Mouse (Mus musculus): Measurements from ENCODE around the gene Rnf7. TPM values are rescaled to one million over a fixed set of nuclear protein-coding genes. Genes with fewer than 3 reads are reported as not detected.

Rnf7 gene
- polyA plus RNA-seq, 1 experiment from 2014 or later: 265 TPM

DNA sequence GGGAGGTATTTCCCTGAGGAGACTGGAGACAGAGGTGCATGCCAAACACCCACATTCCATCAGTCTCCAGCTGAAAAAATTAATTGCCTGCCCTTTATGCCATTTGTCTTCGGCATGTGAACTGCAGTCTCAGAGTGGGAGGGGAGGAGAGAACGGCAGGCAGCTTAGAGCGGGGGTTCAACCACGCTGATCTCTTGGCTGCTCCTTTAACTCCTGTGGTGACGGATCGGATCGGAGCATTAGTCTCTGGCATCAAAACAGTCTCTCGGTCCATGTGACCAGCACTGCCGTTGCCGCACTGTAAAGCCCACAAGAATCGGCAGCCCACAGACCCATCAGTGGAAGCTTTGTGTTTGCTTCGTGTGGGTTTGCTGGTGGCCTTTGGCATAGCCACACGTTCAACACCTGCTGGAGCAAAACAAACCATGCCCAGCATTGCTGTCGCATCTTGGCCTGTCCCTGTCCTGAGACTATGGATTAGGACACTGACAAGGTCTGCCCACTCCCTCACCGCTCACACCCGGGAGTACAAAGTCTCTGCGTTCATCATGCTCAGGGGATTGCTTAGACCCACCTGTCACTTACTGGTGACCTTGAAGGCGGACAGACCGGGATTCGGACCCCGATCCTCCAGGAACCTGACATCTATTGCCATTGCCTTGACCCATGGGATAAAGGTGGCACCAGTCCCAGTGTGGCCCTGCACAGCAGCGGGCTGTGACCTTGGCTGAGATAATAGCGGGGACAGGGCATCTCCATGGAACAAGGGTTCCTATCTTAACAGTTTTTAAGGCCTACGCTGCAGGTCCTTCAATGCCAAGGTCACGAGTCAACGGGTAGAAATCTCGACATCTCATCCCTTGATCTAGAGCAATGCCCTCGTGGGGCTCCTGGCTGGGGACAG is 41.3 kb downstream of the Rnf7 start:
- H3K27me3 ChIP-seq (ENCODE audit: control insufficient read depth, insufficient read depth, low read length): no peaks in the 10 kb centered on the region
- H3K4me3 ChIP-seq (ENCODE audit: low read length): peak overlapping the region; percentile 48
- H3K4me1 ChIP-seq (ENCODE audit: control insufficient read depth, insufficient read depth, low read length): peaks cover 27% of the 10 kb centered on the region; the same call in 1 of the 2 replicates
- WGBS: 15% methylated on average over 28 of the region's 28 CpGs
- H3K9ac ChIP-seq (ENCODE audit: low read depth, low read length): peak overlapping the region; percentile 62
- H3K27ac ChIP-seq (ENCODE audit: low read depth, low read length): peak overlapping the region; percentile 66; the same call in 1 of the 2 replicates
- ATAC-seq (ENCODE audit: low FRiP score, low TSS enrichment): peak; percentile 17; the same call in 1 of the 2 replicates
- H3K9me3 ChIP-seq (ENCODE audit: control insufficient read depth, low read length): no peaks in the 10 kb centered on the region
- no peaks in the 10 kb centered on the region for H3K36me3 ChIP-seq (ENCODE audit: control insufficient read depth, insufficient read depth, low read length)
- H3K4me2 ChIP-seq (replicated peaks; ENCODE audit: low read depth, low read length): peak overlapping the region; percentile 78

DNA sequence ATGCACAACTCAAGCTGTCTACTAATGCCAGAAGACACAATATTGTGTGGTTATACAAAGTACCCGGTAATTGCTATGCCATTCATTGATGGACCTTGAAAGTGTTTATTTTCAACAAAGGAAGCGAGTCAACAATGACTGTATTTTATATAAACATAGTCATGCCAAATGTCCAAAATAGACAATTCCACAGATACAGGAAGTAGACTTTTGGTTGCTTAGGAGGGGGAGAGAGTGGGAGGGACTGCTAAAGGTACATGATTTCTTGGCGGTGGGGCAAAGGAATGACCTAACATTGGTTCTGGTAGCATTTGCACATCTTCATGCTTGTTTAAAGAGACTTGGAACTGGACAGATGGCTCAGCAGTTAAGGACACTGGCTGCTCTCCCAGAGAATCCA is 45.9 kb downstream of the Rnf7 start:
- H3K27ac ChIP-seq (ENCODE audit: low read depth, low read length): no peak overlapping the region
- WGBS: 91% methylated on average over 3 of the region's 3 CpGs
- H3K4me1 ChIP-seq (ENCODE audit: control insufficient read depth, insufficient read depth, low read length): peaks cover 18% of the 10 kb centered on the region; the same call in 1 of the 2 replicates
- no peak overlapping the region for H3K4me2 ChIP-seq (replicated peaks; ENCODE audit: low read depth, low read length)
- H3K9me3 ChIP-seq (ENCODE audit: control insufficient read depth, low read length): no peaks in the 10 kb centered on the region
- H3K36me3 ChIP-seq (ENCODE audit: control insufficient read depth, insufficient read depth, low read length): no peaks in the 10 kb centered on the region
- no peak overlapping the region for H3K9ac ChIP-seq (ENCODE audit: low read depth, low read length)
- H3K4me3 ChIP-seq (ENCODE audit: low read length): no peak overlapping the region
- no peak for ATAC-seq (ENCODE audit: low FRiP score, low TSS enrichment)
- no peaks in the 10 kb centered on the region for H3K27me3 ChIP-seq (ENCODE audit: control insufficient read depth, insufficient read depth, low read length)

DNA sequence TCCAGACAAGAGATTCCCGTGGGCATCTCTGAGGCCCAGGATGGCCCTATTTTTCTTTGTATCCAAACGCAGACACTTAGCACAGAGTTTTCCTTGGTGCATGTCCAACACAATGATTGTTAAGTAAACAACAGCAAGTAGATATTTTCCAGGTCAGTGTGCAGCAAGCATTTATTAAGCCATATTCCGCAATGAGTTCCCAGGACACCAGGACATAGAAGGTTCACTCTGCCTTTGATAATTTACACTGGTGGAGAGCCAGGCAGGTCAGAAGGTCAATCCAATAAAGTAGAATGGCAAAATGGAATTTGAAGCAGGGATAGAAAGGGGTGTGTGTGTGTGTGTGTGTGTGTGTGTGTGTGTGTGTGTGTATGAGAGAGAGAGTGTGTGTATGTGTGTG is 47.4 kb downstream of the Rnf7 start:
- ATAC-seq (ENCODE audit: low FRiP score, low TSS enrichment): no peak
- Histone ChIP-seq H3K4me2 (replicated peaks; ENCODE audit: low read depth, low read length) (no peak overlapping the region), H3K9me3 (ENCODE audit: control insufficient read depth, low read length) (no peaks in the 10 kb centered on the region), H3K4me1 (ENCODE audit: control insufficient read depth, insufficient read depth, low read length) (0 out of 2 replicates have a peak, but pooled peaks cover 6% of the 10 kb centered on the region), H3K36me3 (ENCODE audit: control insufficient read depth, insufficient read depth, low read length) (no peaks in the 10 kb centered on the region), H3K9ac (ENCODE audit: low read depth, low read length) (no peak overlapping the region), H3K27me3 (ENCODE audit: control insufficient read depth, insufficient read depth, low read length) (no peaks in the 10 kb centered on the region), H3K4me3 (ENCODE audit: low read length) (no peak overlapping the region), H3K27ac (ENCODE audit: low read depth, low read length) (no peak overlapping the region)
- WGBS: 56% methylated on average over 3 of the region's 3 CpGs

DNA sequence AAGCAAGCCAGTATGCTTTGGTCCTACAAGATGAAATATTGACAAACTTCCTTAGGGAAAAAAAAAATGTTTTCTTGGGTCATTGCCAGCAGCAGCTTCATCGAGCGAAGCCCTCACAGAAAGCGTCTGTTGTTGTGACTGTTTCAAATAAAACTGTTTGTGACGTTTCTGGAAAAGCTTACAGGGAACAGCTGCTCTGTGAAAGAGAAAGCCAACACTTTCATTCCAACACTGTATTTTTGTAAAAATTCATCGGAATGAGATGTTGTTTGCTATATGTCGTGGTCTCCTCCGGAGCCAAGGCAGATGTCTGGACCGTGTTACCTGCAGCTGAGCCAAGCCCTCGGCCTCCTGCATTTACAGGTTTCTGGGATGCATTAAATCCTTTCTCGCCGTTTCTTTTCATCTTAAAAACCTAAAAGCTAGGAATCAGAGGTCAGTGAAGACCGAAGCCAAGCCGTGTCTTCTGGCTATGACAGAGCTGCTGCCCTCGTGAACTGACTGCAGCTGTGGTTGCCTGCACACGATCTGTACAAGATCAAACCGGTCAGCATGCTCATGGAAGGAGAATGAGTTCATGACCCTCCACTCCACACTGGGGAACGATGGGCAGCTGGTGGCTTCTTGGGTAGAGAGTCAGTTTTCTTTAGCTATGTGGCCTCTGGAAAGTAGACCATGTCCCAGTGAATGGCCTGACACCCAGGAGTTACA is 50.0 kb downstream of the Rnf7 start:
- peak overlapping the region; percentile 83 for H3K27ac ChIP-seq (ENCODE audit: low read depth, low read length)
- WGBS: 64% methylated on average over 17 of the region's 17 CpGs
- H3K9me3 ChIP-seq (ENCODE audit: control insufficient read depth, low read length): no peaks in the 10 kb centered on the region
- no peaks in the 10 kb centered on the region for H3K36me3 ChIP-seq (ENCODE audit: control insufficient read depth, insufficient read depth, low read length)
- H3K9ac ChIP-seq (ENCODE audit: low read depth, low read length): no peak overlapping the region
- no peak overlapping the region for H3K4me3 ChIP-seq (ENCODE audit: low read length)
- no peak overlapping the region for H3K4me2 ChIP-seq (replicated peaks; ENCODE audit: low read depth, low read length)
- H3K4me1 ChIP-seq (ENCODE audit: control insufficient read depth, insufficient read depth, low read length): no peaks in the 10 kb centered on the region
- ATAC-seq (ENCODE audit: low FRiP score, low TSS enrichment): peak; percentile 63; the same call in 1 of the 2 replicates
- H3K27me3 ChIP-seq (ENCODE audit: control insufficient read depth, insufficient read depth, low read length): no peaks in the 10 kb centered on the region

DNA sequence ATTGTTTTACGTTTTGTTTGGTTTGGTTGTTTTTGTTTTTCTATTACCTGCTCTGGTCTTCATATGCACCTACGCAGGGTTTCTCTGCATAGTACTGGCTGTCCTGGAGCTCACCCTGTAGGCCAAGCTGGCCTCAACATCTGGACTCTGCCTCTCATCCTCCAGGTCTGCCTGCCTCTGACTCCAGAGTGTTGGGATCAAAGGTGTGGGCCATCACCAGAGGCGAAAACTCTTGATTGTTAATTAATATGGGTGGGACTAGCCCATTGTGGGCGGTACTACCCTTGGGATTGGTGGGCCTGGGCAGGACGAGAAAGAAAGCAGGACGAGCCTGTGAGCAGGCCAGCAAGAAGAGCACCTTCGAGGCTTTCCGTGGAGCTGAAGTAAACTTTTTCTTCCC is 54.4 kb downstream of the Rnf7 start:
- Histone ChIP-seq H3K9ac (ENCODE audit: low read depth, low read length) (no peak overlapping the region), H3K4me3 (ENCODE audit: low read length) (no peak overlapping the region), H3K27ac (ENCODE audit: low read depth, low read length) (no peak overlapping the region; the same call in 1 of the 2 replicates), H3K36me3 (ENCODE audit: control insufficient read depth, insufficient read depth, low read length) (no peaks in the 10 kb centered on the region), H3K4me2 (replicated peaks; ENCODE audit: low read depth, low read length) (peak overlapping the region; percentile 17), H3K4me1 (ENCODE audit: control insufficient read depth, insufficient read depth, low read length) (no peaks in the 10 kb centered on the region), H3K9me3 (ENCODE audit: control insufficient read depth, low read length) (no peaks in the 10 kb centered on the region), H3K27me3 (ENCODE audit: control insufficient read depth, insufficient read depth, low read length) (no peaks in the 10 kb centered on the region)
- WGBS: 23% methylated on average over 8 of the region's 8 CpGs
- ATAC-seq (ENCODE audit: low FRiP score, low TSS enrichment): peak; percentile 61

Other genes starting within 250 kb of the Rnf7 start
- 126 and 179 TPM in 2 replicates for gene Atp1b3, start 114.2 kb downstream of the Rnf7 start, polyA plus RNA-seq (2014; fragmentation: Nextera tagmentation; extraction: Ambion mirVana)
- gene Gm28729, start 46.6 kb upstream of the Rnf7 start, polyA plus RNA-seq (2014; fragmentation: Nextera tagmentation; extraction: Ambion mirVana): not detected in 2 replicates
- 14.5 and 18.9 TPM in 2 replicates for gene Rasa2, start 152.9 kb upstream of the Rnf7 start, polyA plus RNA-seq (2014; fragmentation: Nextera tagmentation; extraction: Ambion mirVana)